Comparison of ENCODE assay signal across 8 mouse cellular contexts in the genomic region with DNA sequence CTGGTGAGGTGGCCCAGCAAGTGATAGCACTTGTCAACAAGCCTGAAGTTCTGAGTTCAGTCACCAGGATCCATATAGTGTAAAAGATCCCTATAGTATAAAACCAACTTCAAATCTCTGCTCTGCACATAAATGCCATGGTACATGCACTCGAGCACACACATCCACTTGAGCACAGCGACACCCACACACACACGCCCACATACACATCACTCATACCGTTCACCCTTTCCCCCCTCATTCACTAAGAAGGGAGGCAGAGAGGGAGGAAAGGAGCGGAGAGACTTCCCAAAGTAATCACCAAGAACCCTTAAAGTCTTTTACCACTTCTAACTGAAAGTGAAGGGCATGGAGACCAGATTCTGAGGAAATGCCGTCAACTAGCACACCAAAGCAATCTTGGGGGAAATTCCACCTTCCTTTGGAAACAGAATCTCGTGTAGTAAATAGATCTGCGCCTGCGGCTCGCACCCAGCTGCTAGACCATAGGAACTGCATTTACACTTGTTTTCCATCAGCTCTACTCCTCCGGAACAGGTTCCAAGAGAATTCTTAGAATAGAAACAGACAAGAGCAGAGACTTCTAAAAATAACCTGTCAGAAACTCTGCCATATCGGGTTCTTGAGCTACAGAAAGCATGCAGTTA. TPM values are rescaled to one million over a fixed set of nuclear protein-coding genes. Genes with fewer than 3 reads are reported as not detected.
DNase-seq lines count a peak whose midpoint lies in the region; ATAC-seq lines count a peak whose summit lies in the region.

No protein-coding gene starts in this region.

- no peak for ATAC-seq in erythroblast, adult 5-6 weeks (replicated peaks; ENCODE audit: low FRiP score, poor library complexity, severe bottlenecking)
- no peak for ATAC-seq in monocyte, adult 5-6 weeks (replicated peaks; ENCODE audit: insufficient number of reproducible peaks, low FRiP score, low TSS enrichment, poor library complexity, severe bottlenecking)

- DNase-seq in heart, adult 11 months, result peak; percentile 90
- DNase-seq in heart, postnatal 25 days (ENCODE audit: low spot score), result no peak
- DNase-seq in frontal cortex, postnatal 25 days (ENCODE audit: low spot score in 2 of 2), result peak; percentile 5 to 9
- DNase-seq in induced T-regulatory cell, adult 2 months (ENCODE audit: low read depth), result peak; percentile 64
- peak; percentile 18 for DNase-seq in right cerebral cortex, postnatal 25 days
- no peak for DNase-seq in lung, postnatal 25 days (ENCODE audit: low spot score)

- intact Hi-C loops in heart, postnatal 25 days (cut with DNase I), result no loop called here

RNA-seq across cellular contexts. Expression of gene Ubap2, which starts 19.3 kb away (rescaled TPM):
- 10 to 100 TPM; 63.5 to 64.2 TPM for total RNA-seq in heart, postnatal 25 days (2021)
- 23.2 and 26.1 TPM in 2 replicates for total RNA-seq in erythroblast, adult 5-6 weeks (2015; ENCODE audit: low replicate concordance)
- total RNA-seq in erythroblast, adult 5-6 weeks (2017; ENCODE audit: low replicate concordance), result 14.7 and 46.3 TPM in 2 replicates
- total RNA-seq in monocyte, adult 5-6 weeks (2017), result 6.6 to 19.8 TPM (median 17.1 TPM) in 3 replicates

RNA-seq across cellular contexts. Expression of gene Dcaf12, which starts 59.0 kb away (rescaled TPM):
- 10 to 100 TPM; 42.2 to 45.5 TPM for total RNA-seq in heart, postnatal 25 days (2021)
- 200 and 219 TPM in 2 replicates for total RNA-seq in erythroblast, adult 5-6 weeks (2015; ENCODE audit: low replicate concordance)
- 299 and 336 TPM in 2 replicates for total RNA-seq in erythroblast, adult 5-6 weeks (2017; ENCODE audit: low replicate concordance)
- 44.1 to 49.8 TPM (median 44.7 TPM) in 3 replicates for total RNA-seq in monocyte, adult 5-6 weeks (2017)

Comparison
In these comparisons a context has a peak if more than half of its experiments do, and no peak if none do; other contexts are left out.
1. DNase-seq: peak in heart, adult 11 months (single experiment), frontal cortex, postnatal 25 days (2 of 2), induced T-regulatory cell, adult 2 months (single experiment) and right cerebral cortex, postnatal 25 days (single experiment); none in heart, postnatal 25 days (single experiment) and lung, postnatal 25 days (single experiment).